Mouse (Mus musculus): ENCODE measurements around the gene St5. TPM values are rescaled to one million over a fixed set of nuclear protein-coding genes. Genes with fewer than 3 reads are reported as not detected.
A peak's percentile ranks its signal among the peaks of the same experiment; 100 is the strongest.

St5 gene
- polyA plus RNA-seq, 1 experiment, result 34.6 TPM

DNA sequence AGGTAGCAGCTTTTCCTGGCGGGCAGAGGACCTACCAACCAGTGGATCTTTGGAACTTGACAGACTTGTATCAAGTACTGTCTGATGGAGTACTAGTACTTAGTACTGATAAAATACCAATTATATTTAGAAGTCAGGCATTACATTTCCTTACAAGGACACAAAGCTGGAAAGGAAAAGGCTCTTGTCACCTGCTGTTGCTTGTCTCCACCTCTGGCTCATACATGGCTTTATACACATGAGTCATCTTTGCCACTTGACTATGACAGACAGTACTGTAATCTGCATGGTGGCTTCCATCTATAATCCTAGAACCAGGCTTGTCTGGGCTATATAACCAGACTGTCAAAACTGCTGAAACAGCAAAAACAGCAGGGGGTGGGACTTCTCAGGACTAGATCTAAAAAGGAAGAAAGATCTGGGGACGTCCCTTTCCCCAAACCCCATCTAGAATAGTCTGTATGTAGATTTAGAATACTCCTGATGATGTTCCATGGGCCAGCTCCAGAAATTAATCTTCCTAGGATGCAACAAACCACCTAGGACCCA is 10.1 kb upstream of the St5 start:
- Histone ChIP-seq H3K27ac (ENCODE audit: insufficient read depth, low read length) (no peak overlapping the region), H3K4me1 (ENCODE audit: control insufficient read depth, insufficient read depth, insufficient read length) (no peaks in the 10 kb centered on the region), H3K36me3 (ENCODE audit: control insufficient read depth, insufficient read depth, low read length) (peaks cover 13% of the 10 kb centered on the region), H3K27me3 (ENCODE audit: control insufficient read depth, insufficient read depth, low read length) (no peaks in the 10 kb centered on the region), H3K4me3 (ENCODE audit: extremely low read depth, insufficient read depth, insufficient read length) (no peak overlapping the region)
- WGBS, result 88% methylated on average over 2 of the region's 2 CpGs
- TF ChIP-seq CTCF (IDR thresholded peaks at IDR 0.05; ENCODE audit: extremely low read depth, insufficient read depth, insufficient read length, insufficient replicate concordance), result no peak
- no peak for TF ChIP-seq POLR2A (IDR thresholded peaks at IDR 0.05; ENCODE audit: low read depth, low read length)
- DNase-seq (ENCODE audit: low read depth in 1 of 2, low spot score in 2 of 2), result no peak

DNA sequence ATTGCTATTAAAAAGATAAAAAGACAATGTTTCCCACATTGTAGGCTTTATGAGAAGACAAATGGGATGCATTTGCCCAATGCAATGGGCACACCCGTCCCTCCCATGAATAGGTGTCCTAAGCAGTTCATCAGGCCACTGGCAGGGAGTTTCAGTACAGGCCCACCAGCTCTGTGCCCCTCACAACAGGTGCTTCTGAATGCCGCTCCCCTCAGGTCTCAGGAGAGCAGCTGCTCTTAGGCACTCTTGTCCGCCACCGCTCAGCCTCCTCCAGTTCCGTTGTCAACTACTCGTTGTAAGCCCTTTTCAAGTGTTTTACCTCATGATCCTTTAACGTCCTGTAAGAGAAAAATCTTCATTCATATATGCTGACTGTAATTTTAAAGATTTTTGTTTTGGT is 8.8 kb upstream of the St5 start:
- Histone ChIP-seq H3K36me3 (ENCODE audit: control insufficient read depth, insufficient read depth, low read length) (peaks cover 13% of the 10 kb centered on the region), H3K4me3 (ENCODE audit: extremely low read depth, insufficient read depth, insufficient read length) (no peak overlapping the region), H3K4me1 (ENCODE audit: control insufficient read depth, insufficient read depth, insufficient read length) (no peaks in the 10 kb centered on the region), H3K27me3 (ENCODE audit: control insufficient read depth, insufficient read depth, low read length) (no peaks in the 10 kb centered on the region), H3K27ac (ENCODE audit: insufficient read depth, low read length) (no peak overlapping the region)
- DNase-seq (ENCODE audit: low read depth in 1 of 2, low spot score in 2 of 2), result no peak
- no peak for TF ChIP-seq POLR2A (IDR thresholded peaks at IDR 0.05; ENCODE audit: low read depth, low read length)
- no peak for TF ChIP-seq CTCF (IDR thresholded peaks at IDR 0.05; ENCODE audit: extremely low read depth, insufficient read depth, insufficient read length, insufficient replicate concordance)
- 96% methylated on average over 7 of the region's 7 CpGs for WGBS

- no peak overlapping the region for H3K4me3 ChIP-seq (ENCODE audit: extremely low read depth, insufficient read depth, insufficient read length)
- peaks cover 13% of the 10 kb centered on the region for H3K36me3 ChIP-seq (ENCODE audit: control insufficient read depth, insufficient read depth, low read length)
- DNase-seq (ENCODE audit: low read depth in 1 of 2, low spot score in 2 of 2), result no peak
- 85% methylated on average over 1 of the region's 1 CpGs for WGBS
- no peak for TF ChIP-seq POLR2A (IDR thresholded peaks at IDR 0.05; ENCODE audit: low read depth, low read length)
- no peak overlapping the region for H3K27ac ChIP-seq (ENCODE audit: insufficient read depth, low read length)
- H3K27me3 ChIP-seq (ENCODE audit: control insufficient read depth, insufficient read depth, low read length), result no peaks in the 10 kb centered on the region
- H3K4me1 ChIP-seq (ENCODE audit: control insufficient read depth, insufficient read depth, insufficient read length), result no peaks in the 10 kb centered on the region
These were observed 6.7 kb upstream of the St5 start for GRCm38 (mm10) chr7:109710069-109710468.

- peaks cover 13% of the 10 kb centered on the region for H3K36me3 ChIP-seq (ENCODE audit: control insufficient read depth, insufficient read depth, low read length)
- TF ChIP-seq CTCF (IDR thresholded peaks at IDR 0.05; ENCODE audit: extremely low read depth, insufficient read depth, insufficient read length, insufficient replicate concordance), result no peak
- TF ChIP-seq POLR2A (IDR thresholded peaks at IDR 0.05; ENCODE audit: low read depth, low read length), result no peak
- WGBS, result 93% methylated on average over 3 of the region's 3 CpGs
- H3K27ac ChIP-seq (ENCODE audit: insufficient read depth, low read length), result no peak overlapping the region
- H3K4me3 ChIP-seq (ENCODE audit: extremely low read depth, insufficient read depth, insufficient read length), result no peak overlapping the region
- DNase-seq (ENCODE audit: low read depth in 1 of 2, low spot score in 2 of 2), result no peak
- H3K4me1 ChIP-seq (ENCODE audit: control insufficient read depth, insufficient read depth, insufficient read length), result no peaks in the 10 kb centered on the region
- H3K27me3 ChIP-seq (ENCODE audit: control insufficient read depth, insufficient read depth, low read length), result no peaks in the 10 kb centered on the region
These were observed 5.6 kb upstream of the St5 start for GRCm38 (mm10) chr7:109708961-109709382.

GRCm38 (mm10) chr7:109707023-109707785 is 3.8 kb upstream of the St5 start:
- peak; percentile 30 to 48 for DNase-seq (ENCODE audit: low read depth in 1 of 2, low spot score in 2 of 2)
- peak; percentile 49; the same call in 1 of the 2 replicates for TF ChIP-seq CTCF (IDR thresholded peaks at IDR 0.05; ENCODE audit: extremely low read depth, insufficient read depth, insufficient read length, insufficient replicate concordance)
- TF ChIP-seq POLR2A (IDR thresholded peaks at IDR 0.05; ENCODE audit: low read depth, low read length), result no peak
- Histone ChIP-seq H3K27me3 (ENCODE audit: control insufficient read depth, insufficient read depth, low read length) (no peaks in the 10 kb centered on the region), H3K27ac (ENCODE audit: insufficient read depth, low read length) (no peak overlapping the region), H3K4me3 (ENCODE audit: extremely low read depth, insufficient read depth, insufficient read length) (no peak overlapping the region), H3K4me1 (ENCODE audit: control insufficient read depth, insufficient read depth, insufficient read length) (peaks cover 5% of the 10 kb centered on the region; the same call in 1 of the 2 replicates), H3K36me3 (ENCODE audit: control insufficient read depth, insufficient read depth, low read length) (peaks cover 10% of the 10 kb centered on the region)
- 38% methylated on average over 4 of the region's 4 CpGs for WGBS

DNA sequence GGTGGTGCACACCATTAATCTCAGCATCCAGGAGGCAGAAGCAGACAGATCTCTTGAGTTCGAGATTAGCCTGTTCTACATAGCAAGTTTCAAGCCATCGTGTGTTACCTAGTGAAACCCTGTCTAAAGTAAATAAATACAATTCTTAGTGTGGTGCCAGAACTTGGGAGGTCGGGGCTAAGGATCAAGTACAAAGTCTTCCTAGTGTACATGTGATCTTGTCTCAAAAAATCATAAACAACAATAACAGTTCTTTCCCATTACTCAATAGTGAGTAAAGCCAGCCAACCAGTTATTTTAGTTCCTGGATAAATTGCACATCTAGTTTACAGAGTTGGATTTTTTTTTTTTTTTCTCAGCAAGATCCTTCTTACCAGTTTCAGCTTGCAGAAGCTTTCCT is 1.1 kb upstream of the St5 start:
- no peaks in the 10 kb centered on the region for H3K27me3 ChIP-seq (ENCODE audit: control insufficient read depth, insufficient read depth, low read length)
- TF ChIP-seq POLR2A (IDR thresholded peaks at IDR 0.05; ENCODE audit: low read depth, low read length) (no peak), CTCF (IDR thresholded peaks at IDR 0.05; ENCODE audit: extremely low read depth, insufficient read depth, insufficient read length, insufficient replicate concordance) (no peak)
- no peak overlapping the region for H3K27ac ChIP-seq (ENCODE audit: insufficient read depth, low read length)
- 0 out of 2 replicates have a peak, but pooled peaks cover 2% of the 10 kb centered on the region for H3K36me3 ChIP-seq (ENCODE audit: control insufficient read depth, insufficient read depth, low read length)
- H3K4me3 ChIP-seq (ENCODE audit: extremely low read depth, insufficient read depth, insufficient read length), result no peak overlapping the region
- 69% methylated on average over 3 of the region's 3 CpGs for WGBS
- H3K4me1 ChIP-seq (ENCODE audit: control insufficient read depth, insufficient read depth, insufficient read length), result peaks cover 5% of the 10 kb centered on the region; the same call in 1 of the 2 replicates
- no peak for DNase-seq (ENCODE audit: low read depth in 1 of 2, low spot score in 2 of 2)

- WGBS, result 5% methylated on average over 16 of the region's 17 CpGs
- Histone ChIP-seq H3K36me3 (ENCODE audit: control insufficient read depth, insufficient read depth, low read length) (0 out of 2 replicates have a peak, but pooled peaks cover 2% of the 10 kb centered on the region), H3K4me1 (ENCODE audit: control insufficient read depth, insufficient read depth, insufficient read length) (peaks cover 5% of the 10 kb centered on the region; the same call in 1 of the 2 replicates), H3K27me3 (ENCODE audit: control insufficient read depth, insufficient read depth, low read length) (no peaks in the 10 kb centered on the region), H3K4me3 (ENCODE audit: extremely low read depth, insufficient read depth, insufficient read length) (peak overlapping the region; percentile 70), H3K27ac (ENCODE audit: insufficient read depth, low read length) (peak overlapping the region; percentile 7; the same call in 1 of the 2 replicates)
- TF ChIP-seq POLR2A (IDR thresholded peaks at IDR 0.05; ENCODE audit: low read depth, low read length) (no peak), CTCF (IDR thresholded peaks at IDR 0.05; ENCODE audit: extremely low read depth, insufficient read depth, insufficient read length, insufficient replicate concordance) (no peak)
- no peak for DNase-seq (ENCODE audit: low read depth in 1 of 2, low spot score in 2 of 2)
These were observed 592 bp upstream of the St5 start for GRCm38 (mm10) chr7:109704016-109704377.

Measured in spleen, adult 2 months (tissue).